Mouse (Mus musculus): Measurements from ENCODE around the gene Frmd4a.

DNA sequence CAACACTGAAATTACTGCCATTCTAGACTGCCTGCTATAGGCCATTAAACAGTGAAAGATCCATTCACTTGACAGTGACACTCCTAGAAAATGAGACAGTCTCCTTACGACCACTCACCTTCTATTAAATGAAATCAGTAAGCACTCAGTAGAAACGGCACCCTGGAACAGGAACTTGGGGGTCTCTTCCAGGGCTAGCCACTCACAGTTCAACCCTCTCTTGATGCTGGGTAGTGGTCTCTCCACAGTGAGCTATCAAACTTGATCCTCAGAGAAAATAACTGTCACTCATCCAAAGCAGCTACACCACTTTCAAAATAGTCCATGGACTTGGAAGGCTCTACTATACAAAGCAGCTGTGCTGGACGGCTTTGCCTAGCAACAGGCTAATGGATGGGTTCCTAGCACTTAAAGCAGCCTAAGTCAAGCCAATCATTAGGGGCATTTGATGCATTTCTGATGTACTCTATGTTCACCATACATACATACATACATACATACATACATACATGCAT lies 604.0 kb downstream of the Frmd4a start:
- no peak for TF ChIP-seq POLR2A (IDR thresholded peaks at IDR 0.05; ENCODE audit: borderline replicate concordance, extremely low read depth, low read depth, low read length)
- no peak for TF ChIP-seq CTCF (IDR thresholded peaks at IDR 0.05; ENCODE audit: insufficient read depth, low read length)
